Mouse (Mus musculus) G1E (cell line): ENCODE measurements around the gene Tuba3a. TPM values are rescaled to one million over a fixed set of nuclear protein-coding genes. Genes with fewer than 3 reads are reported as not detected.
"Not testable (repeated sequence)": the region's sequence is repeated elsewhere in the genome, so short reads cannot be mapped to it uniquely, and the experiment has no call there.

Source experiments
- ATAC-seq: 2 replicates; pipeline ENCODE4 v1.8.0; 2016; ENCODE audit warnings: mild to moderate bottlenecking; ENCODE audit not compliant: insufficient number of reproducible peaks, poor library complexity, low FRiP score, severe bottlenecking; ENCODE audit errors: extremely low read depth
- DNase-seq: peaks from one replicate; pipeline ENCODE4 v3.0.0; 2012; ENCODE audit warnings: low spot score
- H3K27me3 ChIP-seq: 2 replicates; pipeline ENCODE4 v1.6.1; 2012; ENCODE audit warnings: mild to moderate bottlenecking, low read length, inconsistent platforms; ENCODE audit not compliant: insufficient read depth
- H3K36me3 ChIP-seq: replicated peaks from 2 replicates; pipeline ENCODE3; 2012; ENCODE audit warnings: mild to moderate bottlenecking, inconsistent platforms
- H3K4me1 ChIP-seq: 2 replicates; pipeline ENCODE4 v1.6.1; 2012; ENCODE audit warnings: low read depth, low read length, inconsistent platforms, mixed read lengths; ENCODE audit not compliant: insufficient read depth
- H3K4me3 ChIP-seq: 2 replicates; pipeline ENCODE4 v1.5.1; 2012; ENCODE audit warnings: low read depth, mild to moderate bottlenecking, inconsistent platforms, low read length, moderate library complexity, mixed read lengths
- H3K9me3 ChIP-seq: replicated peaks from 2 replicates; pipeline ENCODE4 v1.6.1; 2012; ENCODE audit warnings: inconsistent platforms
- CTCF ChIP-seq: IDR thresholded peaks from 2 replicates; pipeline ENCODE4 v1.5.1; 2012; ENCODE audit warnings: low read depth, low read length, inconsistent platforms, mixed read lengths
- GATA1 ChIP-seq: IDR thresholded peaks from 2 replicates; pipeline ENCODE4 v1.6.1; 2012; ENCODE audit warnings: borderline replicate concordance, low read length, inconsistent platforms, mixed read lengths
- GATA2 ChIP-seq: IDR thresholded peaks from 2 replicates; pipeline ENCODE4 v1.6.1; 2012; ENCODE audit warnings: low read depth, low read length, inconsistent platforms, borderline replicate concordance
- POLR2AphosphoS5 ChIP-seq: IDR thresholded peaks from 2 replicates; pipeline ENCODE4 v1.6.1; 2012; ENCODE audit warnings: low read depth, low read length, inconsistent platforms; ENCODE audit not compliant: insufficient replicate concordance
- TAL1 ChIP-seq: conservative IDR thresholded peaks from 2 replicates; pipeline ENCODE4 v1.6.1; 2012; ENCODE audit warnings: low read depth, low read length, inconsistent platforms, mixed read lengths
- polyA plus RNA-seq: library from polyadenylated mRNA; stranded (reverse); fragments of >175 nt; gene quantifications from 2 replicates; pipeline ENCODE4 v1.2.3, GENCODE M21; 2012
- total RNA-seq, 2 experiments: library from RNA; stranded (forward) in 1 of 2; stranded (reverse) in 1 of 2; fragments of 200-1000 nt in 1 of 2; fragments of >200 nt in 1 of 2; fragmentation: Nextera tagmentation in 1 of 2; gene quantifications; 2 replicates each; pipeline ENCODE4 v1.2.3; 2014 to 2017

The Tuba3a gene
- total and polyA plus RNA-seq, 3 experiments, result not detected

DNA sequence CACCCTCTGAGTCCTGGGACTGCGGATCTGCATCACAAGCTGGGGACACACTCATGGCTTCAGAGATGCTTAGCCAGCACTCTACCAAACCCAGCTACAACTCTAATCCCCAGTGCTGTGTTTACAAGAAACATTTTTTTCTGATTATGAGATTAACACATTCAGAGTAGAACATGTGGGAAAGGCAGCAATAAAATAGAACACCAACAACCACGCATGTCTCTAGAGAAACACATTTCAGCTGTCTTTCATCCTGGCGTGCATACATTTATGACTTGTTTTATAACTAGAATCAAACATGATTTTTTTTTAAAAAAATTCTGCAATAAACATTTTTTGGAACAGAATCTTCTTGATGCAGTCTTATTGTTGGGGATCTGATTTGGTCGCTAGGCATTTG lies 1.1 kb upstream of the Tuba3a start:
- TF ChIP-seq CTCF (no peak), POLR2AphosphoS5 (no peak), TAL1 (no peak), GATA1 (no peak), GATA2 (no peak)

DNA sequence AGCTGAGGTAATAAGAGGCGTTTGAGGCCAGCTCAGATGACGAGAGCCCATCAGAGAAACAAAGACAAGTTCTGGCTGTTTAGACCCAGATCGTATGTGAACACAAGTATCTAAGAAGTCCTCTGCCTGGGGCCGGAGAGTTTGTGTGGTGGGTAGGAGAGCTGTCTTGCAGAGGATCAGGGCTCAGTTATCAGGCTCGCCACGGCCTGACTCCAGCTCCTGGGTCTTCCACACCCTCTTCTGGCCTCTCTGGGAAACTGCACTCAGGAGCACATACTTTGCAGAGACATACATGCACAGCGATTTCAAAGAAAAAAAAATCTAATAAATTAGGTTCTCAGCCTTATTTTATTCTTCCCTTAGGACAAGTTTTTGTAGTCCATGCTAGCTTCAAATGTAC lies 1.1 kb downstream of the Tuba3a start:
- ATAC-seq (no peak), DNase-seq (no peak)
- H3K27me3 ChIP-seq, result no peaks in the 10 kb centered on the region; the same call in 1 of the 2 replicates
- no peaks in the 10 kb centered on the region for H3K4me1 ChIP-seq
- no peak overlapping the region for H3K4me3 ChIP-seq
- TF ChIP-seq CTCF (no peak), GATA2 (no peak), GATA1 (no peak), TAL1 (no peak), POLR2AphosphoS5 (no peak)
- H3K36me3 ChIP-seq, result no peaks in the 10 kb centered on the region
- no peaks in the 10 kb centered on the region for H3K9me3 ChIP-seq

More for the DNA sequence above, 1.1 kb upstream of the Tuba3a start:
- DNase-seq (no peak), ATAC-seq (no peak)
- Histone ChIP-seq H3K4me1 (no peaks in the 10 kb centered on the region), H3K9me3 (no peaks in the 10 kb centered on the region), H3K27me3 (no peaks in the 10 kb centered on the region; the same call in 1 of the 2 replicates), H3K36me3 (no peaks in the 10 kb centered on the region), H3K4me3 (no peak overlapping the region)

DNA sequence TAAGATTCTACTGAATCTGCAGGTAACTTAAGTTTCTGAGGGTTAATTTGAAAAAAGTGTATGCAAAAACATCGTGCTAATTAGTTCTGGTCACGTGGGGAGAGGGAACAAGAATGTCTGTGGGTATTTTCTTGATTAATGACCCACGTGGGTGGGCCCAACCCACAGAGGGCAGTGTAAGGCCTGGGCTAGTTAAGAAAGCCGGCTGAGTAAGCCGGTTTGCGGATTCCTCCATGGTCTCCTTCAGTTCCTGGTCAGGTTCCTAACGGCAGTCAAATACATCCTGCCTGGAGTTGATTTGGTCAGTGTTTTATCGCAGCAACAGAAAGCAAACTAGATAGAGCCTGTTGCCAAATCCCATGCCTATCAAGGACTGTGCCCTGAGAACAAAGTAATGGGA lies 1.6 kb downstream of the Tuba3a start:
- DNase-seq (no peak), ATAC-seq (no peak)
- Histone ChIP-seq H3K4me1 (no peaks in the 10 kb centered on the region), H3K36me3 (no peaks in the 10 kb centered on the region), H3K27me3 (no peaks in the 10 kb centered on the region; the same call in 1 of the 2 replicates), H3K4me3 (no peak overlapping the region), H3K9me3 (no peaks in the 10 kb centered on the region)
- no peak for TF ChIP-seq CTCF
- no peak for TF ChIP-seq GATA2
- TF ChIP-seq POLR2AphosphoS5, result no peak
- no peak for TF ChIP-seq GATA1
- TF ChIP-seq TAL1, result no peak

DNA sequence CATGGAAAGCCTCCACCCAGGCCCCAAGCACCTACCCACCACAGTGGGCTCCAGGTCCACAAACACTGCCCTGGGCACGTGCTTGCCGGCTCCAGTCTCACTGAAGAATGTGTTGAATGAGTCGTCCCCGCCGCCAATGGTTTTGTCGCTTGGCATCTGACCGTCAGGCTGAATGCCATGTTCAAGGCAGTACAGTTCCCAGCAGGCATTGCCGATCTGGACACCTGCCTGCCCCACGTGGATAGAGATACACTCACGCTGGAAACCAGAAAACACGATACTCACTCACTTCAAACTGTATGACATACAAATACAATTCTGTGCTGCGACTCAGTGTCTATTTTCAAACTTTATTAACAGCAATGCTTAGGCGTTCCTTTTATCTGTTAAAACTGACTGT lies 3.1 kb downstream of the Tuba3a start:
- not testable (repeated sequence) for H3K4me1 ChIP-seq, ATAC-seq, DNase-seq, H3K9me3 ChIP-seq, H3K27me3 ChIP-seq, H3K4me3 ChIP-seq, H3K36me3 ChIP-seq

DNA sequence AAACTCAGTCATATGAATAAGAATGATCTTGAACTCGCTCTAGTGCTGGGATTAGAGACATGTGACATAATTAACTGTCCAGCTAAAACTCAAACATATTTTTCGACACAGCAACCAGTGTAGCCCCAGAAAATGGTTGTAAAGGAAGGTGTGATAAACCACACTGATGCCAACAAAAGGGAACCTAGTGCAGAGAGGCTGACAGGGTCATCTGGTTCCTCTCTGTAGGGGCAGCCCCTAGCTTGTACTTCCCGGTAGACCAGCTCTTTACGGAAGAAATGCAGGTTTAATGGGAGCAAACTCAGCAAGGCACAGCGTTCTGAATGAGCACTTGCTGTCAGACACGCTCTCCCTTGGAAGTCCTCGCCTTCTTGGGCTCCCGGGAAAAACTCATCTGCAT lies 6.1 kb downstream of the Tuba3a start:
- ATAC-seq (no peak), DNase-seq (no peak)
- Histone ChIP-seq H3K4me1 (no peaks in the 10 kb centered on the region), H3K9me3 (no peaks in the 10 kb centered on the region), H3K36me3 (no peaks in the 10 kb centered on the region), H3K4me3 (no peak overlapping the region), H3K27me3 (peaks cover 3% of the 10 kb centered on the region; the same call in 1 of the 2 replicates)
- TF ChIP-seq TAL1, result no peak
- TF ChIP-seq GATA2, result no peak
- no peak for TF ChIP-seq CTCF
- no peak for TF ChIP-seq POLR2AphosphoS5
- TF ChIP-seq GATA1, result no peak

DNA sequence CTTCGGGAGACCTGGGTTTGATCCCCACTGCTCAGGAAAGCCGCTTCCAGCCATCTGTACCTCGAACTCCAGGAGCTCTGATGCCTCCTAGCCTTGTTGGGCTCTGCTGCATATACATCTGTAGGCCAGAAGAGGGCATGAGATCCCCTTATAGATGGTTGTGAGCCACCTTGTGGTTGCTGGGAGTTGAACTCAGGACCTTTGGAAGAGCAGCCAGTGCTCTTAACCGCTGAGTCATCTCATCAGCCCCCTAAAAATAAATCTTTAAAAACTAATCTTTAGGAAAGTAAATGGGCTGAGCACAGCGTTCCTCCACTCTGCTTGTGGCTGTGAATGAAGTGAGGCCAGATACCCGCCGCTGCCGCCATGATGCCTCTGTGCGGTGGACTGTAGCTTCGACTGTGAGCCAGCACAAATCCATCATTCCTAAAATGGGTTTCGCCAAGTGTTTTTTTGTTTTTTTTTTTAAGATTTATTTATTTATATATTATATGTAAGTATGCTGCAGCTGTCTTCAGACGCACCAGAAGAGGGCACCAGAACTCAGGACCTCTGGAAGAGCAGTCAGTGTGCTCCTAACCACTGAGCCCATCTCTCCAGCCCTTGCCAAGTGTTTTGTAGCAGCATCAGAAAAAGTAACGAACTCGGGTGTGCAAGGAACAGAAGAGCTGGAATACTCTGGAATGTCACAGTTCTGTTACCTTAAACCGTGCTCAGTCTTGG lies 10.8 kb downstream of the Tuba3a start:
- TF ChIP-seq TAL1 (no peak), GATA1 (no peak), CTCF (no peak), POLR2AphosphoS5 (no peak), GATA2 (no peak)
- H3K4me3 ChIP-seq, result no peak overlapping the region
- no peaks in the 10 kb centered on the region for H3K9me3 ChIP-seq
- H3K36me3 ChIP-seq, result no peaks in the 10 kb centered on the region
- ATAC-seq (no peak), DNase-seq (no peak)
- H3K27me3 ChIP-seq, result peaks cover 7% of the 10 kb centered on the region; the same call in 1 of the 2 replicates
- H3K4me1 ChIP-seq, result peaks cover 20% of the 10 kb centered on the region
